Mouse (Mus musculus): ENCODE measurements around the gene Exoc3. TPM values are rescaled to one million over a fixed set of nuclear protein-coding genes. Genes with fewer than 3 reads are reported as not detected.

The Exoc3 gene
- total and polyA plus RNA-seq, 2 experiments from 2014 or later: 55.5 to 62.8 TPM

- Histone ChIP-seq H3K27me3 (ENCODE audit: control insufficient read depth, insufficient read depth, low read length) (no peaks in the 10 kb centered on the region), H3K36me3 (replicated peaks; ENCODE audit: control insufficient read depth, insufficient read depth, low read length) (no peaks in the 10 kb centered on the region), H3K9me3 (replicated peaks; ENCODE audit: control insufficient read depth, low read length) (no peaks in the 10 kb centered on the region), H3K27ac (ENCODE audit: low read depth) (no peak overlapping the region; the same call in 1 of the 2 replicates), H3K4me3 (ENCODE audit: low read depth, low read length) (no peak overlapping the region), H3K4me2 (ENCODE audit: low read depth, low read length) (no peak overlapping the region), H3K4me1 (ENCODE audit: control insufficient read depth, insufficient read depth) (peaks cover 5% of the 10 kb centered on the region; the same call in 1 of the 2 replicates), H3K9ac (replicated peaks; ENCODE audit: low read depth, low read length) (no peak overlapping the region)
- ATAC-seq (ENCODE audit: insufficient read depth, low read depth) (peak; percentile 70; the same call in 1 of the 2 replicates), DNase-seq (ENCODE audit: low spot score) (peak; percentile 29)
- TF ChIP-seq EP300 (IDR thresholded peaks at IDR 0.05; ENCODE audit: low read depth) (no peak), CTCF (IDR thresholded peaks at IDR 0.05; ENCODE audit: low read depth) (no peak)
- 69% methylated on average over 7 of the region's 7 CpGs for WGBS
Observed at GRCm38 (mm10) chr13:74138906-74139647, 69.5 kb downstream of the Exoc3 start.

DNA sequence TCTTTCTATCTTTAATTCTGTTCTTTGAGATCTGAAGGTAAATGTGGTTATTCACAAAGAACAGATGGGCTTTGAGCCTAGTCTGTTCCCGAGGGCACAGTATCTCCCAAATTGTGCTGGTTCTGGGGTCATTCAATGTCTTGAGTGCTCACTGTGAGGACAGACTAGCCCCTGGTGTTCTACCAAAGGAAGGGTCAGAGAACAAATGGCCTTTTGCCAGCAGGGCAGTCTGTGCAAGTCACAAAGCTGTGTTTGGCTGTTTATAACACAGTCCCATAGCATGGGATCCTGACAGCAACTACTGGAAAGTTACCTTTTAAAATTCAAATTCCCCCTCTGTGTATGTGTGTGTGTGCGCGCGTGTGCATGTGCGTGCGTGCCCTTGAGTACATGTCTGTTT is 78.6 kb downstream of the Exoc3 start:
- H3K27me3 ChIP-seq (ENCODE audit: control insufficient read depth, insufficient read depth, low read length): no peaks in the 10 kb centered on the region
- TF ChIP-seq EP300 (IDR thresholded peaks at IDR 0.05; ENCODE audit: low read depth): no peak
- no peak for TF ChIP-seq CTCF (IDR thresholded peaks at IDR 0.05; ENCODE audit: low read depth)
- H3K4me2 ChIP-seq (ENCODE audit: low read depth, low read length): no peak overlapping the region
- no peak for ATAC-seq (ENCODE audit: insufficient read depth, low read depth)
- DNase-seq (ENCODE audit: low spot score): no peak
- 90% methylated on average over 6 of the region's 6 CpGs for WGBS
- H3K9me3 ChIP-seq (replicated peaks; ENCODE audit: control insufficient read depth, low read length): no peaks in the 10 kb centered on the region
- no peak overlapping the region for H3K9ac ChIP-seq (replicated peaks; ENCODE audit: low read depth, low read length)
- H3K36me3 ChIP-seq (replicated peaks; ENCODE audit: control insufficient read depth, insufficient read depth, low read length): no peaks in the 10 kb centered on the region
- H3K4me1 ChIP-seq (ENCODE audit: control insufficient read depth, insufficient read depth): no peaks in the 10 kb centered on the region
- no peak overlapping the region for H3K27ac ChIP-seq (ENCODE audit: low read depth)
- no peak overlapping the region for H3K4me3 ChIP-seq (ENCODE audit: low read depth, low read length)

DNA sequence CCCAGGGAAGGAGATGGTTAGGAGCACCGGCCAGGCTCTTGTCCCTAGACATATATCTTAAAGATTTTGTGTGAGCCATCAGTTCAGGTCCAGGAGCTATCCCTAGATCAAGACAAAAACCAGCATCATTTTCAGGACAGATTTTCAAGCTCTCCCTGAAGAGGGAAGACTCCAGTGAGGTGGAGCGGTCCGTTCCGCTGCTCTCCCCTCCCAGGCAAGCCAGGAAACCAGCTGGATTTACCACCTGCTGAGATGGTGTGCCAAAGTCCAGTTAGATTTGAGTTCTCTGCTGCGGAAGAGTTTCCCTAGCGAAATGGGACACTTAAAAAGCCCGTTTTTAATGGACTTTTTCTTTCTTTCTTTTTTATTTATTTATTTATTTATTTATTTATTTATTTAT is 81.0 kb downstream of the Exoc3 start:
- 78% methylated on average over 7 of the region's 7 CpGs for WGBS
- no peak for TF ChIP-seq EP300 (IDR thresholded peaks at IDR 0.05; ENCODE audit: low read depth)
- TF ChIP-seq CTCF (IDR thresholded peaks at IDR 0.05; ENCODE audit: low read depth): no peak

DNA sequence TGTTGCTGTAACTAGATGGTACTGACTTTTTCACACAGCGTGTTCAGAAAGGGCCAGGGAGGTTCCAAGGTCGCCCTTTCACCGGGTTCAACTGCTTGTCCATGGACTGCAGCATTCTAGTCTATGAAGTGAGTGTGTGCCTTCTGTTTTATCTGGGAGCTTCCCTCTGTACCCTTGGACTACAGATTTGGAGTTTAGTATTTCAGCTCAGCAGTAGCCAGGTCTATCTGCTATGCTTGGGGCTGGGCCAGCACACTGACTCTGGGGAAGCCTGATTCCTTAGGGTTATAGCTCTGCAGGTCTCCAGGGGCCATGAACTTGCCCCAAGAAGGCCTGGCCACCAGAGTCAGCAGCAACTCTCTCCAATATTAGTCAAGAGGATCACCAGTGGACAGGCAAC is 85.9 kb downstream of the Exoc3 start:
- H3K27me3 ChIP-seq (ENCODE audit: control insufficient read depth, insufficient read depth, low read length): peaks cover 22% of the 10 kb centered on the region
- no peaks in the 10 kb centered on the region for H3K36me3 ChIP-seq (replicated peaks; ENCODE audit: control insufficient read depth, insufficient read depth, low read length)
- no peak overlapping the region for H3K9ac ChIP-seq (replicated peaks; ENCODE audit: low read depth, low read length)
- 65% methylated on average over 3 of the region's 3 CpGs for WGBS
- 0 out of 2 replicates have a peak, but pooled peaks cover 5% of the 10 kb centered on the region for H3K4me1 ChIP-seq (ENCODE audit: control insufficient read depth, insufficient read depth)
- no peak overlapping the region for H3K27ac ChIP-seq (ENCODE audit: low read depth)
- ATAC-seq (ENCODE audit: insufficient read depth, low read depth) (no peak), DNase-seq (ENCODE audit: low spot score) (no peak)
- TF ChIP-seq CTCF (IDR thresholded peaks at IDR 0.05; ENCODE audit: low read depth) (no peak), EP300 (IDR thresholded peaks at IDR 0.05; ENCODE audit: low read depth) (no peak)
- H3K4me2 ChIP-seq (ENCODE audit: low read depth, low read length): no peak overlapping the region
- H3K9me3 ChIP-seq (replicated peaks; ENCODE audit: control insufficient read depth, low read length): no peaks in the 10 kb centered on the region
- no peak overlapping the region for H3K4me3 ChIP-seq (ENCODE audit: low read depth, low read length)

More for the DNA sequence above, 81.0 kb downstream of the Exoc3 start:
- DNase-seq (ENCODE audit: low spot score): no peak
- no peaks in the 10 kb centered on the region for H3K9me3 ChIP-seq (replicated peaks; ENCODE audit: control insufficient read depth, low read length)
- H3K27ac ChIP-seq (ENCODE audit: low read depth): no peak overlapping the region
- no peak overlapping the region for H3K4me2 ChIP-seq (ENCODE audit: low read depth, low read length)
- H3K36me3 ChIP-seq (replicated peaks; ENCODE audit: control insufficient read depth, insufficient read depth, low read length): no peaks in the 10 kb centered on the region
- H3K4me1 ChIP-seq (ENCODE audit: control insufficient read depth, insufficient read depth): no peaks in the 10 kb centered on the region
- no peak for ATAC-seq (ENCODE audit: insufficient read depth, low read depth)
- peaks cover 5% of the 10 kb centered on the region; the same call in 1 of the 2 replicates for H3K27me3 ChIP-seq (ENCODE audit: control insufficient read depth, insufficient read depth, low read length)
- no peak overlapping the region for H3K4me3 ChIP-seq (ENCODE audit: low read depth, low read length)
- H3K9ac ChIP-seq (replicated peaks; ENCODE audit: low read depth, low read length): no peak overlapping the region

GRCm38 (mm10) chr13:74121795-74122330 is 86.7 kb downstream of the Exoc3 start:
- Histone ChIP-seq H3K4me2 (ENCODE audit: low read depth, low read length) (no peak overlapping the region), H3K27me3 (ENCODE audit: control insufficient read depth, insufficient read depth, low read length) (peaks cover 22% of the 10 kb centered on the region), H3K9me3 (replicated peaks; ENCODE audit: control insufficient read depth, low read length) (no peaks in the 10 kb centered on the region), H3K4me3 (ENCODE audit: low read depth, low read length) (no peak overlapping the region), H3K36me3 (replicated peaks; ENCODE audit: control insufficient read depth, insufficient read depth, low read length) (no peaks in the 10 kb centered on the region), H3K4me1 (ENCODE audit: control insufficient read depth, insufficient read depth) (0 out of 2 replicates have a peak, but pooled peaks cover 5% of the 10 kb centered on the region), H3K9ac (replicated peaks; ENCODE audit: low read depth, low read length) (no peak overlapping the region), H3K27ac (ENCODE audit: low read depth) (no peak overlapping the region)
- DNase-seq (ENCODE audit: low spot score) (no peak), ATAC-seq (ENCODE audit: insufficient read depth, low read depth) (no peak)
- TF ChIP-seq CTCF (IDR thresholded peaks at IDR 0.05; ENCODE audit: low read depth) (no peak), EP300 (IDR thresholded peaks at IDR 0.05; ENCODE audit: low read depth) (no peak)
- WGBS: 53% methylated on average over 14 of the region's 14 CpGs
